Mouse (Mus musculus): ENCODE data around the gene Arhgef3. TPM values are rescaled to one million over a fixed set of nuclear protein-coding genes. Genes with fewer than 3 reads are reported as not detected.

The Arhgef3 gene
- total RNA-seq, 2 experiments from 2014 or later = 77.1 to 79.5 TPM

DNA sequence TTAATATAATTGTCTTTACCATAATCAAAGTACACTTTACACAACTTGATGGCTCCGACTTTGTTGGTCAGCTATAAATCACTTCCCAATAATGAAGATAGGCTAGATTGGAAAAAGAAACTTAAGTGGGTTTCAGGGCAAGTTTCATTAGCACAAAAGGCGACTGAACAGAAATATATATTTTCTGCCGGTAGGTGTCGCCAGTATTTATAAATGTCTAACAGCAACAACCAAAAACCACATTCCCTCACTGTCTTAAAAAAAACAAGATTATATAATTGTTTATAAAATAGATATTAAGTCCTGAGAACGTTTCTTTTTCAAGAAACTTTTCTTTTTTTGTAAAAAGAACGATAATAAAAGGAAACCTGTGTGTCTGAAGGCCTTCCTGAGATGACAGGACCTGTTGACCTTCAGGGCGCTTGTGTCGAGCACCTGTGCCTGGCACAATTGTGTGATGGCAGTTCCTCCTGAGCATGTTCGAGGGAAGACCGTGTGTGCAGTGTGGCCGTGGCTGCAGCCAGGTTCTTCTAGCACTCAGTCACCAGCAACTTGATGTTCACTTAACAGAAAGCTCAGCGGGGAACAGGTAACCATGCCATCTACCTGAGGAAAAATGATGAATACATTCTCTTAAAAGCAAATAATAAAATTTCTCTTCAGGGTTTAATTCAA, 223.5 kb downstream of the Arhgef3 start:
- peak; percentile 85 for TF ChIP-seq CTCF (conservative IDR thresholded peaks at IDR 0.05)
- H3K4me3 ChIP-seq = peak overlapping the region; percentile 97
- H3K27ac ChIP-seq = peak overlapping the region; percentile 95
- peak; percentile 58 to 65 for DNase-seq (ENCODE audit: low spot score in 2 of 2)

DNA sequence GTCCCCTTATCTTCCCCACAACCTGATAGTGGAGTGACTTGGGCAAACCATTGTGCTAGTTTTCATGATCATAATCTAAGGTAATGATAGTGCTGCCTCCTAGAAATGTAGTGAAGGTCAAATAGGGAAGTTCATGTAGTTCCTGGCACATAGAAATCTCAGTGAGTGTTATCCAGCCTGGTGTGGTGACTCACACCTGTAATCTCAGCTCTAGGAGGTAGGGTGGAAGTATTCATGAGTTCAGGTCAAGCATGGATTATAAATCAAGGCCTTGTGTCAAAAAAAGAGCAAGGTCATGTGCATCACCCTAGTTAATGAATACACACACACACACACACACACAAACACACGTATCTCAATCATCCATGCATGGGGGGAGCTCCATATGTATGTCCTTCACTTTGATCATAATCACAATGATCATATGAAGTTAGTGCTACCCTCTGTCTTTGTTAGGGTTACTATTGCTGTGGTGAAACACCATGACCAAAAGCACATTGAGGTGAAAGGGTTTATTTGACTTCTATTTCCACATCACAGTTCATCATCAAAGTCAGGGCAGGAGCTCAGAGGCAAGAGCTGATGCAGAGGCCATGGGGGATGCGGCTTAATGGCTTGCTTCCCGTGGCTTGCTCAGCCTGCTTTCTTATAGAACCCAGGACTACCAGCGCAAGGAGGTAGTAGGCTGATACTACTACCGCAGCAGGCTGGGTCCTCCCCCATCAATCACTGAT, 226.2 kb downstream of the Arhgef3 start:
- TF ChIP-seq CTCF (conservative IDR thresholded peaks at IDR 0.05) = no peak
- Histone ChIP-seq H3K27ac (no peak overlapping the region), H3K4me3 (no peak overlapping the region)
- no peak for DNase-seq (ENCODE audit: low spot score in 2 of 2)

DNA sequence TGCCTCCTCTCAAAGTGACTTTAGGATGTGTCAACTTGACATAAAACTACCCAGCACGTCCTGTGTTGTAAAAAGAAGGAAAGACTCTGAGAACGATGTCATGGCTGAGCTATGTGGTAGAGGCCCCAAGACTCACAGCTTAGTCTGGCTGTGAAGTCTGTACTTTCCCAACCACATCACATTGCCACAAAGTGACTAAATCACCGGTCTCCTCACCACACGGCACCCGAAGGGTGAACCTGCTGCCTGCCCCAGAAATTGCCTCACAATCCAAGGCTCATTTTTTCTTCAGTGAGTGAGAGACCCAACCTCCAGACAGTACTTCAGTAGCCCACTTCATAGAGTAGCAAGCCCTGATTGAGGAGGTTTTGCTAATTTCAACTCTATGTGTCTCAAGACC, 226.8 kb downstream of the Arhgef3 start:
- Histone ChIP-seq H3K4me3 (no peak overlapping the region), H3K27ac (peak overlapping the region; percentile 18; the same call in 1 of the 2 replicates)
- DNase-seq (ENCODE audit: low spot score in 2 of 2) = no peak
- no peak for TF ChIP-seq CTCF (conservative IDR thresholded peaks at IDR 0.05)

DNA sequence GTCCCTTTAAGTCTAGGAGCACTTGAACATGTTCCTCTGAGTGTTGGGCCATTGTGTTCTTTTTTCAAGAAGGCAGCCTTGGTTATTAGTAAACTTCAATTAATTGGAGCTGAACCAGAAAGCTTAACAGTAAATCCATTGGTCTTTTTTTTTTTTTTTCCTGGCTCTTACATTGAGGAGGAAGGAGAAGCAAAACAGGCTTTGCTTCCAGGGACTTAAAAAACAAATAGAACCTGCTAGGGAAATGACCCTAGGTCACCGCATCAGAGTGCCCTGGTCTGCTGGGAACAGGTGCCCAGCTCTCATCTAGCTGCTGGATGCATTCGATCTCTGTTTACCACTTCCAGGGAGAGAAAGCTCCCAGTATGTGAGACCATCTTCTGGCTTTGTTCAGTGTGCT, 227.8 kb downstream of the Arhgef3 start:
- TF ChIP-seq CTCF (conservative IDR thresholded peaks at IDR 0.05) = no peak
- DNase-seq (ENCODE audit: low spot score in 2 of 2) = no peak
- H3K4me3 ChIP-seq = no peak overlapping the region

DNA sequence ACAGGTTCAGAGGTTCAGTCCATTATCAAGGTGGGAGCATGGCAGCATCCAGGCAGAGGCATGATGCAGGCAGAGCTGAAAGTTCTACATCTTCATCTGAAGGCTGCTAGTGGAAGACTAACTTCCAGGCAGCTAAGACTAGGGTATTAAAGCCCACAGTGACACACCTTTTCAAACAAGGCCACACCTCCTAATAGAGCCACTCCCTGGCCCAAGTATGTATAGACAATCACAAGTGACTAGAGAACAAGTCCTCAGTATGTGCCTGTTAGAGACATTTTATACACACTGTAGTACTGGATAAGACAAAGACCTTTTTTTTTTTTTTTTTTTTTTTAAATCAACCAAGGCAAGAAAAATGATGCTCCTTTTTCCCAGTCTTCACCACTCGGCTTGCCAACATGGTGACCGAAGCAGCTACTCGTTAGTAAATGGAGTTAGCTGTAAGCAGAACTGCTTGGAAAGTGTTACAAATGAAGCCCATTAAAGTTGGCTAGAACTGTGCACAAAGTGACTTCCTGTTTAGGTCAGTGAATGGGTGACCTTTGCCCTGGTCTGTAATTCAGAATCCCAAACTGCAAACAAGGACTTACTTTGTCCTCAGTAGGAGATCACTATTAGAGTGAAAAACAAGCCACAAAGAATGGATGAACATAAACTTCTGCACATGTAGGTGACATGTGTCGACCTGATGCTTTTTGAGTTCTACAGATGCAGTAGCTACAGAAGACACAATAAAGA, 229.7 kb downstream of the Arhgef3 start:
- no peak for TF ChIP-seq CTCF (conservative IDR thresholded peaks at IDR 0.05)
- H3K27ac ChIP-seq = no peak overlapping the region
- no peak for DNase-seq (ENCODE audit: low spot score in 2 of 2)
- H3K4me3 ChIP-seq = no peak overlapping the region

More for the DNA sequence above, 227.8 kb downstream of the Arhgef3 start:
- H3K27ac ChIP-seq = 0 out of 2 replicates have a peak overlapping the region, but pooled peaks have one; percentile 15

DNA sequence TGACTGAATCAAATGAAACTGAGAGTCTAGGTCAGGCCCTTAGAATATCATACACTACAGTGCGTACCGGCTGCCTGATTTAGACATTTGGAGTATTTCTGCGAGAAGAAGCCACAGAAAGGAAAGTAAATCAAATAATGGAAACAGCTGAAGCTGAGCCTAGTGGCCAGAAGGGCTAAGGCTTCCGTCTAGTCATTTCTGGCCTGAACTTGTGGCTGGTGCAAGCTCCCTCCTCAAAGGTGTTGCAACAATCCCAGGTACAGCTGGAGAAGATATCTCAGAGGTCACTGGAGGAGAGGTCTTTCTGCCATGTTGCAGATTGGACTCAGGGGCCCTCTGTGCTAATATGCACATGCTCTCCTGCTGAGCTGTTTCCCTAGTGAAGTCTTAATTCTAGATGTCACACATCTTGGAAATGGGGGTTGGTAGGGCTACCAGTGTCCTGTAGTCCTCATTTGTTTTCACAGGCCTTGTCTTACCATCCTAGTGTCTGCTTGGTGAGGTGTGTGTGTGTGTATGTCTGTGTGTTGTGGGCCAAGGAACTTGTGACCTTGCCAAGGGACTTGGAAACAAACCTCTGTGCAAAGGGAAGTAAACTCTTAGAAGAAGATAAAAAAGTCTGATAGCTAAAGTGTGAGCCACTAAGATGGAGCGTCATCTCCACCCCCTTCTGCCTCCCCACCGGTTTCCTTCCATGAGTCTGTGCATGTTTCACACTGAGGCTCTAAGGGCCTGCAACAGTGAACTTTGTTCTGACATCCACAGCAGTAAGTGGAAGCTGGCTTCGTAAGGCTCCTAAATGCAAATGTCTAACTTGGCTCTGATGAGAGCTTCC, 230.6 kb downstream of the Arhgef3 start:
- H3K4me3 ChIP-seq = no peak overlapping the region
- no peak for TF ChIP-seq CTCF (conservative IDR thresholded peaks at IDR 0.05)
- no peak overlapping the region for H3K27ac ChIP-seq
- no peak for DNase-seq (ENCODE audit: low spot score in 2 of 2)

DNA sequence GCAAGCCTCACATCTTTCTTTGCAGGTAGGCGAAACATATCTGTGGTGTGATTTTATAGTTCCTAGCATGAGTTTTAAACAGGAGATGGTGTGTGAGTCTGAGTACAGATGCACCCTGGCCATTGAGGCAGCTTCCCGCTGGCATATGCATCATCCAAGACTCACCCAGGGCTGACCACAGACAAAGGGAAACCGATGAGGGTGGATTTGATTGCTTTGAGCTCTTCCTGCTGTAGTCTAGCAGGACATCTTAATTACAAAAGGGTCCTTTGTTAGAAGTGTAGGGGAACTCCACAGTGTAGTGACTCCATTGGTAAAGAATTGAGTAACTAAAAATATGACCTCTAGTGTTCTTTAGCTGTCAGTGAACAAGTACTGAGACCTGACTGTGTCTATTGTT, 232.5 kb downstream of the Arhgef3 start:
- peak; percentile 34; the same call in 1 of the 2 replicates for TF ChIP-seq CTCF (conservative IDR thresholded peaks at IDR 0.05)
- Histone ChIP-seq H3K27ac (0 out of 2 replicates have a peak overlapping the region, but pooled peaks have one; percentile 46), H3K4me3 (no peak overlapping the region)
- no peak for DNase-seq (ENCODE audit: low spot score in 2 of 2)

DNA sequence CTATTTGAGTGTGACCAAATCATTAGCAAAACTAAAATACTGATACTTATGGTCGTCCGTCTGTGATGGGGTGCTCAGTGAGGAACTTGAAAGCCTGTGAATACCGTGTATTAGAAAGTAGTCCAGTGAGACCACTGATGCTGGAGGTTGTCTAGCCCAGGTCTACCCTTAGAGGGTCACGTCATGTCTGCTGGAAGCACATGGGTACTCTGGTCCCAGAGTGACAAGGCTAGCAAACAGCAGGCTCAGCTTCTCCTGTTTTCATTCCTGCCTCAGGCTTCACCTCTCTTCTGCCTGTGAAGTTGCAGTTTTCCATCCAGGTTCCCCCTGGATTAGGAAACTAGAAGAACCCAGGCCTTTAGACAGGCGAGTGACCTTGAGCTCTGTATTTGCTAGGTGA, 233.0 kb downstream of the Arhgef3 start:
- no peak for TF ChIP-seq CTCF (conservative IDR thresholded peaks at IDR 0.05)
- no peak overlapping the region for H3K4me3 ChIP-seq
- no peak for DNase-seq (ENCODE audit: low spot score in 2 of 2)
- H3K27ac ChIP-seq = peak overlapping the region; percentile 46; the same call in 1 of the 2 replicates

DNA sequence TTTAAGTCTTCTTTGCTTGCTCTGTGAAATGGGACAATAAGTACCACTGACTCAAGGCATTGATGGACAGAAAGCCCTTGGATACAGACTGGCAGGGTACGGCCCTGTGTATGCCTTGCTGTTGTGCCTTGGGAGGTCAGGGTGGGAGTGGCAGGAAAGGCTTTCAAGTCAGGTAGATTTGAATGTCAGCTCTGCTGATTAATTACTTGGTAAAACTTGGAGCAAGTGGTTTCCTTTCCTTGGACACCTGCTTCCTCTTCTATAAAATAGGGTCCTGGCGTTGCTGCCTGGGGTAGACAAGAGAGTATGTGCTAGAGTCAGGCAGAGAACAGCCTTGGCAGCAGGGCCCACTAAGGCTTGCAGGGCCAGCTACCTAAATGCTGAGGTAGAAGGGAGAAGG, 233.4 kb downstream of the Arhgef3 start:
- Histone ChIP-seq H3K27ac (peak overlapping the region; percentile 46; the same call in 1 of the 2 replicates), H3K4me3 (no peak overlapping the region)
- no peak for DNase-seq (ENCODE audit: low spot score in 2 of 2)
- TF ChIP-seq CTCF (conservative IDR thresholded peaks at IDR 0.05) = no peak

DNA sequence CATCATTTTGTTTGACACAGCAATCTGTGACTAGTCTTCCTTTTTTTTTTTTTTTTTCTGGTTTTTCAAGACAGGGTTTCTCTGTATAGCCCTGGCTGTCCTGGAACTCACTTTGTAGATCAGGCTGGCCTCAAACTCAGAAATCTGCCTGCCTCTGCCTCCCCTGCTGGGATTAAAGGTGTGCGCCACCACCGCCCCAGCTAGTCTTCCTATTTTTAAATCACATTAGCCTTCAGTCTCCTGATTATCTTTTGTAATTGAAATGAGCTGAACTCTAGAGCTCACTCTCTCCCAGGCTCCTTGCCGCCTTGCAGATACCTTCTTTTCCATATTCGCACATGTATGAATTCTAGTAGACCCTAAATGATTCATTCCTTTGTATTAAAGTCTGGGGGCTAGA, 234.0 kb downstream of the Arhgef3 start:
- peak overlapping the region; percentile 48 for H3K27ac ChIP-seq
- H3K4me3 ChIP-seq = no peak overlapping the region
- DNase-seq (ENCODE audit: low spot score in 2 of 2) = no peak
- TF ChIP-seq CTCF (conservative IDR thresholded peaks at IDR 0.05) = no peak

DNA sequence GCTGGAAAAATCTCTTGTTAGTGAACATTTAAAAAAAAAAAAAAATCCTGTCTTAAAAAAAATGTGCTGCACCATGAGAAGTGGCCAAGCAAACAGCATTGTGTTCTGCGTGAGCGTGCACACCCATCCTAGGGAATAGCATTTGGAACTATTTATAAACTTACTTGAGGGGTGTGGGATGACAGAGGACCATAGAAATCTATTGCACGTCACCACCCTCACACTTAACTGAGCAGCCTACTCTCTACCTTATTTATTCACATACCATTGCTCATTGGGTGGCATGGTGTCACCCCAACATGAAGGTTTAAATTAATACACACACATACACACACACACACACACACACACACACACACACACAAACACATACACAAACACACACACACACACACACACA, 234.4 kb downstream of the Arhgef3 start:
- no peak for TF ChIP-seq CTCF (conservative IDR thresholded peaks at IDR 0.05)
- peak overlapping the region; percentile 48 for H3K27ac ChIP-seq
- DNase-seq (ENCODE audit: low spot score in 2 of 2) = no peak
- H3K4me3 ChIP-seq = no peak overlapping the region

Data from layer of hippocampus, adult 2 months (tissue).